Mouse (Mus musculus) thymus, postnatal 10 days (tissue): Measurements from ENCODE around the gene Kif1c.

Experiments used
- DNase-seq, 2 experiments: peaks; one replicate each; pipeline ENCODE4 v3.0.0; 2021; ENCODE audit warnings: low spot score in 2 of 2

Gene Kif1c

DNA sequence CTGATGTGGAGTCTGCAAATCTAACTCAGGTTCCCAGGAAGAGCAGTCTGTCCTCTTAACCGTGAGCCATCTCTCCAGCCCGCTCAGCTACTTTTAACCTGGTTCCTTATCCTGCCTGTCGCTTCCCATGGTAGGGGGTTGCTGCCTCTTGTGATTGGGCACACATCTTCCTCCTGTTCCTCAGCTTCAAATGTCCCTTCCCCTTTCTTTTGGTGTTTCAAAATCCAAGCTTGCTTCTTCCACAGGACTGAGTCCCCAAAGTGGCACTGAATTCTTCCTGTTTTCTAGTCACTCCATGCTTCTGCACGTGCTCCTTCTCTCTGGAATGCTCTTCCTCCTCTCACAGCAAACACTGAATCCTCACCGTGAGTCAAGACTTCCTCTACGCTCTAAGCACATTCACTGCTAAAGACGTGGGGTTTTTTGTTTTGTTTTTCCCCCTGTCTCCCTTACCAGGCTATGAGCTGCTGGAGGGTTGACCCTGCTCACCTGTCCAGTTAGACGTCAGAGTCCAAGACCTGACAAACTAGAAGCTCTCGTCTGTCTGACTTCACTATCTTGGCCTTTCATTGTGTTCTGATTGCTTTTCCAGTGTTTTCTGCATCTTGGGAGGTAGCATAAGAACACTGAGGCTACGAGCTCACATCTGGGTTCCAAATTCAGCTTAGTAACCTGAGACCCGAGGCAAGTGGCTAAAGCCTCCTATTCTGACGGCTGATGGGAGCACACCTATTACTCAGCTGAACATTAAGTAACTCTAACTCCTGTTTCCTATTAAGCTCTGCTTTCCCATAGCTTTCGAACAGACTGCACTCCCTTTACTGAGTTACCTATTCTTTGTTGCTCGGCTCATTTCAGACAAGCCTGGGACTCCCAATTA is 32.8 kb upstream of the Kif1c start:
- no peak for DNase-seq

DNA sequence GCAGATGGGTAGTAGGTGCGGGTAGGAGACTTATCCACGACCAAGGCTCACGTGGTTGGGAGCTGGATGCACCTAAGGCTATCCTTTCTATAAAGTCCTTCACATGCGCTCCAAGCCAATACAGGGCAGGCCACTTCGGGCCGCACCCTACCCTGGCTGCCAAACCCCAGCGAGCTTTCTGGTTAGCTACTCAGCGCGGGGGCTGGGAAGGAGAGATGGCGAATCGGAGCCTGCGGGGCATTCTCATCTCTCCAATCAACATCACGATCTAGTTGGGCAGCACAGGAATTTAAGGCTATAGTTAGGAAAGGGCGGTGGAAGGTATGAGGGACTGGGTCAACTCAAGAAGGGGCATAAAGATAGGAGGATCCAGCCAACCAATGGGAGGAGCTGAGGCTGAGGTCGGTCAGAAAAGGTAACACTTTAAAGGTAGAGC is 32.0 kb upstream of the Kif1c start:
- no peak for DNase-seq

DNA sequence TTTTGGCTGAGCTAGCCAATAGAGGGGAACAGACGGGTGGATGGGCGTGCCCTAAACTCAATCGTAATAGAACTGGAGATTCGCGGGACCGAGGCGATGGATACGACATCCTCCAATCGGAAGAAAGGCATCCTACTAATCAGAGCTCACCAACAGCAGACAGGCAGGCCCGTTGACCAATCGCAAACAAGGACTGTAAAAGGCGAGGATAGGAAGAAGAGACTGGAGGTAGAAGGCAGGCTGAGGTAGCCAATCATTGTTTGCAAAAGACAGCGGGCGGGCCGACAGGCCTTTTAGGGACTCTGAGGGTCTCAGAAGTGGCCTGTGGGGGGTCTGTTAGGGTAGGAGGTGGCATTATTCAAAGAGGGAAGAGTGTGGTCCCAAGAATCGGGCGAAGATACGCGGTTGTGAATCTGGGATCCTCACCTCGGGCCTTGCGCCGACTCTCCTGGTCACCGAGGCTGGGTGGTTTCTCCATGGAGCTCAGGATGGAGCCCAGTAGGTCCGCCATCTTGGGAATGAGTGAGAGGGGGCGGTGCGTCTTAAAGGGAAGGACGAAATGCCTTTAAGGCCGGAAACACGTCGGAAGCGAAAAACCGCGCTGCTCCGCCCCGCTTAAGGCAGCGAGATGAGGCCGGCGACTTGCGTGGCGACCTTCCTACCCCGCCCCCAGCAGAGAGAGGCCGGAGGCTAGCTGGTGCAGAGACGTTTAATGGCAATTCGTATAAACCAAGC is 31.4 kb upstream of the Kif1c start, which contains the start of gene Spag7:
TSS of gene Spag7 (minus strand) at position 646 of the 735 bp plus-strand sequence.
- DNase-seq: peak; percentile 89 to 96

DNA sequence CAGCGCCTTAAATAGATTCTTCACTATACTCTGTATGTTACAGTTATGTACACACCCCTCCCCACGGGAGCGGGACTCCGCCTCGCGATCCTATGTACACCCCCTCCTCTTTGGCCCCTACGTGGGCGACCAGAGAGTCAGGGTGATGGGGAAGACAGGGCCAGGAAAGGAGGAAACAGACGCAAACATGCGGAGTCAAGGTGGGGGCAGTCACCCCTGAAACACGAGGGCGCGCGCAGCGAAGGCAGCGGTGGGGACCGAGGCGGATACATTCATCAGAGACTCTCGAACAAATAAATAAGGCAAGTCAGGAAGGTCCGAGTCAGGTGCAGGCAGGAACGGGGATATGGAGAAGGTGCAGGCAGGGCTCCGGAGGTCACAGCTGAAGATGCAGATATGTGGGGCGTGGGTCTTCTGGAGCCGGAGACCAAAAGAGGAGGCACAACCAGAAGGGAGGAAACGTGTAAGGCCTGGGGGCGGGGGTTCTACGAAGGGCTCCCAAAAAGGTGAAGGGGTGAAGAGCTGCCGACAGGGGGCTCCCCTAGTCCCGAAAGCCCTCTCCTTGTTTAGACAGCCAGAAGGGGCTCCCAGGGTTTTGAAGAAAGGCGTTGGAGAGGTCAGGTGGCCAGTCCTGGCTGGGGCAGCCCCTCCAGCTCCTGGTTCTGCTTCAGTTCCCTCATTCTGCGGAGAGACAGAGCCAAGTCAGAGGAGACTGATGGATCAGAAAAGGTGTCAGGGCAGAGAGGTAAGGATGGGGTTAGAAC is 30.6 kb upstream of the Kif1c start:
- DNase-seq: peak; percentile 89 to 91

DNA sequence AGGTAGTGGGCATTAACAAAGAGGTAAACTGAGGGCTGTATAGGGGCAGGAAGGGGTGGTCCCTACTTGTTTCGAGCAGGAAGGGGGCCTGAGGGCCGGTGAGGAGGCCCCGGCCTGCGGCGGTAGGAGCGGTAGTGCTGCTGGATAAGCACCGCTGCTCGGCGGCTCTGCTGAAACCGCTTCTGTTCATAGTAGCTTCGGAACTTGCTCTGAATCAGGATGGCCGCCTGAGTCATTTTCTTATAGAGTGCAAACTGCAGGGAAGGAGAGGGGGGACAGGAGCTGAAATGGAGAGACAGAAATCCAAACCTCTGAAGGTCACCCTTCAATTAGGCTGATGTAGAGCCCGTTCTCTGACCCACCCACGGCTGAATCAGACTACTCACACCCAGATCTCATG is 29.9 kb upstream of the Kif1c start:
- DNase-seq: no peak

DNA sequence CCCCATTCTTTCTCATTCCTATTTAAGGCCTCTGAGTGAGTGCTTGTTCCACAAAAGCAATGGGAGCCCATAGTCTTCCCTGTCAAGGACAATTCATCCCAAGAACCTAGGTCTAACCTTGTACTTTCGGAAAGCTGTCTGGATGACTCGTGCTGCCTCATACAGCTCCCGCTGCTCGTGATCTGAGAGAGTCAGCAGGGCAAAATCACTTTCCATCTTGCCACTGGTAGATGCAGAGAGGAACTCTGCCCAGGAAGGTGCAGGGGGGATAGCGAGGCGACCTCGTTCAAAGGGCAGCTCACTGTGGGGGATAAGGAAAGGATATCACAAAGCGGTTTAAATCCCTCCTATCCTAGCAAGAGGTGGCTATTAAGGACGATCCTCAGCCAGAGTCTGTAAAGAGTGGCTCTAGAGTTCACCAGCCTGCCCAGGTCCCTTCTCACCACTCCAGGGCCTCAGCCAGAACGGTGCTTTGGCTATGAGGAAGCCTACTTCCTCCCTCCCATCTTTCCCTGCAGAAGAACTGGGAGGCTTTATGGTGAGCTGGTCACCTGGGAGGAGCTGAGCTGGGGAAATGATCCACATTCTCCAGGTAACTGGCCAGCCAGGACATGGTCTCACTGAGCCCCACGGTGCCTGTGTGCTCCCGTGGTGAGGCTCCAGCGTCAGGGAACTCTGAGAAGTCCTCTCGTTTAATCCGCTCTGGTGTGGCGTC is 28.9 kb upstream of the Kif1c start:
- no peak for DNase-seq

DNA sequence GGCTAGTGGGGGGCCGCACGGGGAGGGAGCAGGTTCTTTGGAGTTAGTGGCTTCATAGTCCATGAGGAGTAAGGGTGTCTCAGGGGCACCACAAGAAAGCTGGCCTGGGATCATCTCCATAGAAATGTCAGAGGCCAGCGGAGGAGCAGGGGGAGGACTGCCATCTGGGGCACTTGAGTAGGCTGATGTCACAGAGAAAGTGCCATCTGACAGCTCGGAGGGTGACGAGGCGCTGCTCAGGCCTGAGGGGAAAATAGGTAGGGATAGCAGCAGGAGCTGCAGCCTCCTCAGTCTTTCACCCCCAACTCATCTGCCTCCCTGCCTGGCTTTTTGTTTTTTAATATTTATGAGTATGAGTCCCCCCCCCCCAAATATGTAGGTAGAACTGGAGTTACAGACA is 26.3 kb upstream of the Kif1c start:
- DNase-seq: no peak

DNA sequence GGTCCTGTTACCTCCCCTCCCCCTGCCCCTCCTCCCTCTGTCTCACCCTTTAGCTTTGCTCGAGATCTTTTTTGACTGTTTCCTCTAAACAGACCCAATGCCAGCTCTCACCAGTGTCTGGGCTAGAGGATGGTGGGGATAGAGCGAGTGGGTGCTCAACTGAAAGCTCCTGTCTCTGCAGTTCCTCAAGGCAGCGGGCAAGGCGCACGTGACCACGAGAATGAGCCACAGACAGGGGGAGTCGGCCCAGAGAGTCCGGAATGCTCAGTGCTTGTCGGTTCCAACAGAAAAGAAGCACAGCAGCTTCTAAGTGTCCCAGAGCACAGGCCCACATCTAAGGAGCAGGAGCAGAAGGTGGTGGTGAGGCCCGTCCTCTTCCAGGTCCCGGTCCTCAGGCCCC is 25.8 kb upstream of the Kif1c start:
- DNase-seq: no peak

DNA sequence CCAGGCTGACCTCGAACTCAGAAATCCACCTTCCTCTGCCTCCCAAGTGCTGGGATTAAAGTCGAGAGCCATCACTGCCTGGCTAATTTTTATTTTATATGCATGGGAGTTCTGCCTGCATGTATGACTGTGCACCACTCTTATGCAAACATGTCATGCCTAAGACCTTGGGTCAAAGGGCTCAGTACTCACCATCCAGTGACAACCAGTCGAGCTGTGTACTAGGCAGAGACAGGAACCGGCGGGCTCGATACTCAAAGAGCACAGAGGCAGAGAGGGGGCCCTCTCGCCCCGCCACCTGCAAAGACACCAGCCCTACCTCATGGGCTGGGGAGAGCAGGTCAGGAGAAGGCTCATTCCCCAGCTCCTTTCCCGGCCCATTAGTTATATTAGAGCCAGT is 22.3 kb upstream of the Kif1c start:
- DNase-seq: no peak

DNA sequence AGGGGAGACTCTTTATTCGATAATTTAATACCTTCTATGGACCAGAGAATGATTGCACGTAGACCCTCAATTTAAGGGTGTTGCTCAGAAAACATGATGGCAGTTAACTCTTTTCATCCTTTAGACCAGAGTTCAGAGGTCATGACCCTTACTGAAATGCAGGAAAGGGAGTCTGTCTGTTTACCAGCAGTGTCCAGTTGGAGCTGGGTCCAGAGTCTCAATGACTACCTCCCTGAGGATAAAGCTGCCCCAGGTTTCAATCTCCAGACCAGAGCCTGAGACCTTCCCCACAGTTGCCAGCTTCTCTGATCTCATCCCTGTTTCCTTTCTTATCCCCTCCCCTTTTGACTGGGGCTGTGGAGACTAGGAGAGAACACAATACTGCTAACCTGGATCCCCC is 21.8 kb upstream of the Kif1c start:
- DNase-seq: no peak

DNA sequence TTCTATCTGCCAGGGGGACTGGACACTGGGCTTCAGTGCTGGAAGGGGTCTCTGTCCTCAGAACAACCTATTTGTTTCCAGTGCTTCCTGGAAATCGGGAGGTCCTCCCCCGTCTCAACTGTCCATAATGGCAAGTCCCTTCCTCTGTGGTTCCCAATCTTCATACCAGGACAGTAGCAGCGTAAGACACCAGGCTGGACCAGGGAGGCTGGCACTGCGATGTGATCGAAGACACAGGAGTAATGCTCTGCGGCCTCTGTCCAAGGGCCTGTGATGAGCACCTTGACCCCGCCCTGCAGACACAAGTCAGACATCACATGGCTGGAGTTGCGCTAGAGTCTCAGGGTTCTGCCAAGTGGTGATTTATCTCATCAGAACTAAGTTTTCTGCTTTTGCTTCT is 21.0 kb upstream of the Kif1c start:
- no peak for DNase-seq

DNA sequence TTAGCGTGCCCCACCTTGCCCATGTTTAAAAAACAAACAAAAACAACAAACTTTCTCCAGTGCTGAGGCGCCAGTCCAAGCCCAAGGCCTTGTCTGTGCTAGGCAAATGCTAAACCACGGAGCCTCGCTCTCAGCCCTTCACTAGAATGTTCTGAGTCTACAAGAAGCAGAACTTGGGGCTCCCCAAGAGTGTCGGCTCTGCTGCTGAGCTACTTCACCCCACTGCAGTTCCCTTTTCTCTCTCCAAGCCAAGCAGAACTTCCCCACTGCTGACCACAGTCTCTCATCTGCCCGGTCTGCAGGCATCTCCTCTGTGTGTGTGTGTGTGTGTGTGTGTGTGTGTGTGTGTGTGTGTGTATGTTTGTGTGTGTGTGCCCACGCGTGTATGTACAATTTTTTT is 20.5 kb upstream of the Kif1c start:
- DNase-seq: no peak

DNA sequence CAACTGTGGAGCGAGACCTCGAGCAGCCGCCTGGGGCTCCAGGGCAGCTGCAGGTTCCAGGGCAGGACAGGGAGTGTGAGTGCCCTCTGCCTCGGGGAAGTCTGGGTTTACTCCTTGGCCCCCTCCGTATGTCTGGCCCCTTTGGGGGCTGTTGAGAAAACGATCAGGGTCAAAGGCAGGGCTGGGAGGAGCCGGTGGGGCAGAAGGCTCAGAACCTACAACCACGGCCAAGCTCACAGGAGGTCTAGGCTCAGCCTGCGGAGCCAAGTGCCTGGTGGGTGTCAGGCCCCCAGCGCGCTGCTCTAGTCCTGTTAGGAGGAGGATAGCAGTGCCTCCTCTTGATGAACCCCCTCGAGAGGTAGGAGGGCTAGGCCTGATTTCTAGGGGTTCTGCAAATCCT is 19.2 kb upstream of the Kif1c start:
- no peak for DNase-seq

DNA sequence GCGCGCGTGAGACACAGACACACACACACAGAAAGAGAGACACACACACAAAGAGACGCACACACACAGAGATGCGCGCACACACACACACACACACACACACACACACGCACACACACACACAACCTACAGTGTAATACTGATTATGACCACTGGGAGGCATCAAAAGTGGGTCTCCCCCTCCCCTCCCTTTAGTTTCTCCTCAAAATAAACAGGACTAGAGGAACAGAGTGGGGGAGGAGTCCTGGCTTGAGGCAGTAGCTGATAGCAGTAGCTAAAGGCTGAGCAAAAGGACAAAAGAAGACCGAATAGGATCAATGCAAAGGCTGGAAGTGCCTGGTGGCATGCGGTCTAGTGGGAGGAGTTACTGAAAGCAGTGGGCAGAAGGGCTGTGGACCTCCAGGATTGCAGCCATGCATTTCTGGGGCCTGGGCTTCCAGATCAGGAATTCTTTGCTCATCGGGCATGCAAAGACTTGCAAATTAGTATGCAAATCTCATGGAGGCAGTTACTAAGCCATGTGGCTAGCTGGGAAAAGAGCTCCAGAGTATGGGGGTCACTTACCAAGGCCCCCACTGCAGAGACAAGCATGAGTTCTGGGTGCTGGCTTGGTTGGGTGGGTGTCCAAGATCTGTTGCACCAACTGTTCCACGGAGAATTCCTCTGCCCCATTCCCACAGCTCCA is 18.3 kb upstream of the Kif1c start:
- peak in 1 of 2 experiments; percentile 51 for DNase-seq

DNA sequence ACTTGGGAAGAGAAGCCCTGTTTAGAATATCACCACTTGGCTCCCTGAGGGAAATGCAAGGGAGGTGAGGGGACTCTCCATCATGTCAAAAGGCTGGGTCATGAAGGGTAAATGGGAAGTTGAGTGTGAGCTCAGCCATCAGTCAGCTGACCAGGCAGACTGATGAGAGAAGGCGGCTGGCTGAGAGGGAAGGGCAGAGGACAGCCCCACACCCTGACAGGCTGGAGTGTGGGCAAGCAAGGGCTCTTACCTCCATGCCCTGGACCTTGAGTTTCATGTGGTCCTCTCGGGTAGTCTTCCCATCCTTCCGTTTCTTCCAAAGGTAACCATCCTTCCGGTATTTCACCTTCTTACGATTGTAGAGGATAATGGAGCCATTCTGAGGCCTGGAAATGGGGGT is 16.7 kb upstream of the Kif1c start:
- DNase-seq: no peak

DNA sequence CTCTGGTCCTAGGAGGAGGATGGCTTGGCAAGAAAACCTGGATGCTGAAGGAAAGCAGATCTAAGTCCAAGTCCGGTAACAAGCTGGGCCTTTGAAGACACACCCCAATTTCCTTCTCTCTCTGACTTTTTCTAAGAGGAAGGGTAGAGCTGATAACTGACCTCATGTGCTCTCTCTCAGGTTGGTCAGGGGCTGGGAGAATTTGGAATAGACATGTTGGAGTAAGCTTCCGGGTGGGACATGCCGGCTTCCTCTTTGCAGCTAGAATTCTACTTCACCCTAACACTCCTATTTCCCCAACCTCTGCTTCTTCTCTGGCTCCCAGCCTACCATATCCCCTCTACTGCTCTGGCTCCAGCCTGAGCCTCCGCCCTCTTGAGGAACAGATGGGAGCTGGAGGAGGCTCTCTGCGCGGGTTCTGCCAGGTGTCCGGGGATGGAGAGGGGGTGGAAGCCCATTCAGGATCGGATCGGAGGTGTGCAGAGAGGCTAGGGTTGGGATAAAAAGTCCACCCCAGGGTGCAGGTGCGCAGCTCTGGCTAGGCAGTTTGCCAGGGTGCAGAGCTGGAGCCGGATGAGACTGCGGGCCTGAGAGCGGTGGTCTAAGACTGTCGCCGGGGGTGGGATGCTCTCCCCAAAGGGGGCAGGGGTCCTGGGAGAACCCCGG is 13.3 kb upstream of the Kif1c start:
- no peak for DNase-seq

DNA sequence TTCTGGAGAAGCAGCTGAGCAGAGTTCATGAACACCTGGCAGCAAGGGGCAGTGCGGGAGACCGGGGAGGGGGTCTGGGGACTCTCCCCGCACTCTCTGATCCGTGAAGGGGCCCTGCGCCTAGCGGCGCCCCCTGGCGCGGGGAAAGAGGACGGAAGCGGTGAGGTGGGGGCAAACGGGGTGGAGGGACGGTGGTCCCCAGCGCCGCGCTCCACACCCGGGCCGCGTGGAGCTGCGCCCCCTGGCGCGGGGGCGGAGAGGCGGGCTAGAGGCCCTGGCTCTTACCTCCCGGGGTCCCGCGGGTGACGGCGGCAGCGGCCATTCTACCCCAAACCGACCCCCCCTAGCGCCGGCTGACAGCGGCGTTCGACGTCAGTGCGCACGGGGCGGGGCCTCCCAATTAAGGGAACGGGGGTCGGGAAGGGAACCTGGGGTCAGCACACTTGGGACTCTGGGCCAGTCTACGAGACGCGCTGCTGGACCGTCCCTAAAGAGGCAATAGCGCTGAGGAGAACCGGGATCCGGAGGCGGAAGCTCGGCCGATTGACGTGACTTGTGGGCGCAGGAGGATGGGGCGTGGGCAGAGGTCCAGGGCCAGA is 12.6 kb upstream of the Kif1c start, which contains the start of gene Camta2:
TSS of gene Camta2 (minus strand) at position 505 of the 599 bp plus-strand sequence.
- peak; percentile 82 to 87 for DNase-seq

DNA sequence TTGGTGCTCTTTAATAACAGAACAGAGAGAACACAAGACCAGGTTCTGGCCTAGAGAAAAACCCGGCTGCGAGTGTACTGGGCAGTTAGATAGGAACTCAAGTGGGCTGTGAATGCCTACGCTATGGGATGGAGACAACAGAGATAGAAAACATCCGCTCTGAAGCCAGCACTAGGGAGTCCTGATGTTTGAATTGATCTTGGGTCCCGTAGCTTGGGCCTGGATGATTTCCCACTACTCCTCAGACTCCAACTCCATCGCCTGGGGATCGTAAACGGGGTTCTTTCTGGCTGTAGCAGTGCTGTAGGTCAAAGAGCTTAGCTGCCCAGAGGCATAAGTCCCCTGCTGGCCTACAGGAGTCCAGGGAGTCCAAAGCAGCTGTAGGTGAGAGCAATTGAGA is 12.0 kb upstream of the Kif1c start:
- DNase-seq: no peak

DNA sequence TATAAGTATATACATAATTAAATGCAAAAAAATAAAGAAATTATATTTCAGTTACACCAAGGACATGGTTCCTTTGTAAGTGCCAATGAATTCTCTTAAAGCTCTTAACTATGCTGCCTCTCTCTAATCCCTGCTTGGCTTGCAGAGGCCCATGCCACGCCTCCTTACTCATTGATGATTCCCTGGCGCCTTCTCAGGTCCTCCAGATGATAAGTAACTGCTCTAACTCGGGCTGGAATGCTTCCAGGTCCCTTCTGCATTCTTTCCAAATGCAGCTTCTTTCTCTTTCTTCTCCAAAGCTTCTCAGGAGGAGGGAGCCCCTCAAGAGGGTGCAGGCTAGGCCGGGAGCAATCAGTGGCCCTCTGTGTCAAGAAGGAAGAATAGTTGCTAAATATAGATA is 10.8 kb upstream of the Kif1c start:
- DNase-seq: no peak

DNA sequence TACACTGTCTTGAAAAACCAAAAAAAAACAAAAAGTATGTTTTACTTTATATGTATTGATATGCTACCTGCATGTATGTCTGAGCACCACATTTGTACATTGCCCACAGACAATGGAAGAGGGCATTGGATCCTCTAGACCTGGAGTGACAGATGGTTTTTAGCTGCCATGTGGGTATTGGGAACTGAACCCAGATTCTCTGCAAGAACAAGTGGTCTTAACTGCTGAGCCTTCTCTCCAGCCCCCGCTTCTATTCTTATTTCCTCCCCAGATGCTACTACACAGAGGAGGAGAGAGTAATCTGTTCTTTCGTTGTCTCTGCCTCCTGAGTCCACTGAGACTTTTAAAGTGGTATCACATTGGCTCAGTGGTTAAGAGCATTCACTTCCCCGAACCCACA is 6.8 kb upstream of the Kif1c start:
- DNase-seq: no peak
